Mouse (Mus musculus): Measurements from ENCODE around the gene Pfkfb4. TPM values are rescaled to one million over a fixed set of nuclear protein-coding genes. Genes with fewer than 3 reads are reported as not detected.
A peak's percentile ranks its signal among the peaks of the same experiment; 100 is the strongest.

Pfkfb4 gene
- polyA plus RNA-seq, 1 experiment from 2014 or later = 27.3 TPM

DNA sequence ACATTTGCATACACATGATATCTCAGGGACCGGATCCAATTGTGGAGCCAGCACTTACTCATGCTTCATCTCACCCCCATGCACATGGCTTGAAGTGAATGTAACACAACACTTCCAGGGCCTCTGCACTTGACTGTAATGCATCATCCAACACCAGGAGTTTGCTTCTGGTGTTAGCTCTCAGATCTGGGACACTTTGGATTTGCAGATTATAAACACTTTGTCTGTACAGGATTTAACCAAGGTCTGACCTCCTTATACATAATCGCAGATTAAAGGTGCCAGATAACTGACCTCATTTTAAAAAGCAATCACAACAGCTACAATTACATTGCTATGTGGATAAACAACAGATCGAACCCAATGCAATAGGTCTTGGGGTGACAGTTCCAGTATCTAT is 88.9 kb downstream of the Pfkfb4 start:
- Histone ChIP-seq H3K4me3 (no peak overlapping the region), H3K27me3 (no peaks in the 10 kb centered on the region), H3K36me3 (peaks cover 11% of the 10 kb centered on the region), H3K4me1 (peaks cover 25% of the 10 kb centered on the region), H3K9ac (replicated peaks) (no peak overlapping the region), H3K4me2 (replicated peaks) (no peak overlapping the region), H3K27ac (replicated peaks) (no peak overlapping the region), H3K9me3 (no peaks in the 10 kb centered on the region)
- no peak for ATAC-seq (replicated peaks)
- 91% methylated on average over 3 of the region's 3 CpGs for WGBS

GRCm38 (mm10) chr9:109081749-109082123 is 90.2 kb downstream of the Pfkfb4 start:
- Histone ChIP-seq H3K4me2 (replicated peaks) (peak overlapping the region; percentile 72), H3K4me1 (peaks cover 25% of the 10 kb centered on the region), H3K27ac (replicated peaks) (peak overlapping the region; percentile 83), H3K27me3 (no peaks in the 10 kb centered on the region), H3K4me3 (peak overlapping the region; percentile 89), H3K9me3 (no peaks in the 10 kb centered on the region), H3K9ac (replicated peaks) (peak overlapping the region; percentile 78), H3K36me3 (peaks cover 11% of the 10 kb centered on the region)
- 7% methylated on average over 11 of the region's 11 CpGs for WGBS
- peak; percentile 29; the same call in 1 of the 2 replicates for ATAC-seq (replicated peaks)

MicroRNAs within 50 kb of the gene (microRNA counts, 519-probe panel; counts per million panel counts)
- microRNA mmu-miR-711 = not detected

Small RNAs within 50 kb of the gene (microRNA-seq; reads per million reads assigned to microRNA genes)
- not detected for gene Mir711

Other genes with a start within 250 kb of the Pfkfb4 start
- gene Ip6k2, start 208.0 kb upstream of the Pfkfb4 start, polyA plus RNA-seq (2015; fragmentation: Nextera tagmentation; extraction: Ambion mirVana) = 206 and 208 TPM in 2 replicates
- 21.1 and 21.2 TPM in 2 replicates for gene Nckipsd, start 183.4 kb upstream of the Pfkfb4 start, polyA plus RNA-seq (2015; fragmentation: Nextera tagmentation; extraction: Ambion mirVana)
- gene Celsr3, start 165.5 kb upstream of the Pfkfb4 start, polyA plus RNA-seq (2015; fragmentation: Nextera tagmentation; extraction: Ambion mirVana) = 16.7 and 20.0 TPM in 2 replicates
- 9.0 and 9.8 TPM in 2 replicates for gene Slc26a6, start 138.5 kb upstream of the Pfkfb4 start, polyA plus RNA-seq (2015; fragmentation: Nextera tagmentation; extraction: Ambion mirVana)
- gene Tmem89, start 77.2 kb upstream of the Pfkfb4 start, polyA plus RNA-seq (2015; fragmentation: Nextera tagmentation; extraction: Ambion mirVana) = not detected in 2 replicates
- gene Uqcrc1, start 55.1 kb upstream of the Pfkfb4 start, polyA plus RNA-seq (2015; fragmentation: Nextera tagmentation; extraction: Ambion mirVana) = 384 and 386 TPM in 2 replicates
- 1.1 and 2.0 TPM in 2 replicates for gene Col7a1, start 38.2 kb upstream of the Pfkfb4 start, polyA plus RNA-seq (2015; fragmentation: Nextera tagmentation; extraction: Ambion mirVana)
- gene Ucn2, start 5.8 kb upstream of the Pfkfb4 start, polyA plus RNA-seq (2015; fragmentation: Nextera tagmentation; extraction: Ambion mirVana) = not detected in 2 replicates
- 48.0 and 49.0 TPM in 2 replicates for gene Shisa5, start 46.8 kb downstream of the Pfkfb4 start, polyA plus RNA-seq (2015; fragmentation: Nextera tagmentation; extraction: Ambion mirVana)
- gene Trex1, start 68.0 kb downstream of the Pfkfb4 start, polyA plus RNA-seq (2015; fragmentation: Nextera tagmentation; extraction: Ambion mirVana) = 16.5 and 16.7 TPM in 2 replicates
- gene Atrip, start 82.3 kb downstream of the Pfkfb4 start, polyA plus RNA-seq (2015; fragmentation: Nextera tagmentation; extraction: Ambion mirVana) = 32.0 and 36.5 TPM in 2 replicates
- 17.3 and 18.4 TPM in 2 replicates for gene Ccdc51, start 90.7 kb downstream of the Pfkfb4 start, polyA plus RNA-seq (2015; fragmentation: Nextera tagmentation; extraction: Ambion mirVana)
- 568 and 598 TPM in 2 replicates for gene Tma7, start 90.8 kb downstream of the Pfkfb4 start, polyA plus RNA-seq (2015; fragmentation: Nextera tagmentation; extraction: Ambion mirVana)
- 20.7 and 23.5 TPM in 2 replicates for gene Plxnb1, start 103.6 kb downstream of the Pfkfb4 start, polyA plus RNA-seq (2015; fragmentation: Nextera tagmentation; extraction: Ambion mirVana)
- gene Fbxw21, start 170.3 kb downstream of the Pfkfb4 start, polyA plus RNA-seq (2015; fragmentation: Nextera tagmentation; extraction: Ambion mirVana) = not detected in 2 replicates
- gene Fbxw13, start 204.2 kb downstream of the Pfkfb4 start, polyA plus RNA-seq (2015; fragmentation: Nextera tagmentation; extraction: Ambion mirVana) = 0.28 TPM in 1 of 2 replicates, not detected in the other
- not detected in 2 replicates for gene Fbxw20, start 243.0 kb downstream of the Pfkfb4 start, polyA plus RNA-seq (2015; fragmentation: Nextera tagmentation; extraction: Ambion mirVana)

Measured in forebrain, embryonic 15.5 days (tissue).